Mouse (Mus musculus): ENCODE results near the gene Ezh2. TPM values are rescaled to one million over a fixed set of nuclear protein-coding genes. Genes with fewer than 3 reads are reported as not detected.
"Not testable (repeated sequence)": the region's sequence is repeated elsewhere in the genome, so short reads cannot be mapped to it uniquely, and the experiment has no call there.

Ezh2 gene
- total RNA-seq, 2 experiments from 2014 or later = 6.6 to 7.4 TPM

- H3K4me3 ChIP-seq = peak overlapping the region; percentile 94
- intact Hi-C loops (cut with DNase I) = loop anchor here (2.0 kb wide), 1 partner anchor 139 kb away; no protein-coding TSS in a partner anchor
- H3K27ac ChIP-seq = peak overlapping the region; percentile 95
- peak; percentile 75 for DNase-seq
- no peak for TF ChIP-seq CTCF (IDR thresholded peaks at IDR 0.05)
Observed at GRCm38 (mm10) chr6:47594141-47594835, 853 bp downstream of the Ezh2 start.

- TF ChIP-seq CTCF (IDR thresholded peaks at IDR 0.05) = no peak
Observed at GRCm38 (mm10) chr6:47593590-47593989, 1.6 kb downstream of the Ezh2 start.

GRCm38 (mm10) chr6:47587332-47587731 lies 7.8 kb downstream of the Ezh2 start:
- intact Hi-C loops (cut with DNase I); H3K4me3 ChIP-seq; H3K27ac ChIP-seq; DNase-seq: not testable (repeated sequence)

More at GRCm38 (mm10) chr6:47593590-47593989, 1.6 kb downstream of the Ezh2 start:
- H3K4me3 ChIP-seq = peak overlapping the region; percentile 94
- H3K27ac ChIP-seq = peak overlapping the region; percentile 95
- intact Hi-C loops (cut with DNase I) = no loop called here
- DNase-seq = no peak

GRCm38 (mm10) chr6:47572887-47573286 lies 22.3 kb downstream of the Ezh2 start:
- Histone ChIP-seq H3K27ac (no peak overlapping the region), H3K4me3 (no peak overlapping the region)
- TF ChIP-seq CTCF (IDR thresholded peaks at IDR 0.05) = no peak
- intact Hi-C loops (cut with DNase I) = no loop called here
- no peak for DNase-seq

- intact Hi-C loops (cut with DNase I) = no loop called here
- TF ChIP-seq CTCF (IDR thresholded peaks at IDR 0.05) = no peak
- no peak overlapping the region for H3K27ac ChIP-seq
- no peak overlapping the region for H3K4me3 ChIP-seq
- no peak for DNase-seq
Observed at GRCm38 (mm10) chr6:47565326-47566035, 29.7 kb downstream of the Ezh2 start.

- intact Hi-C loops (cut with DNase I) = no loop called here
- H3K4me3 ChIP-seq = no peak overlapping the region
- TF ChIP-seq CTCF (IDR thresholded peaks at IDR 0.05) = peak; percentile 49
- no peak overlapping the region for H3K27ac ChIP-seq
- no peak for DNase-seq
Observed at GRCm38 (mm10) chr6:47561426-47561825, 33.7 kb downstream of the Ezh2 start.

- Histone ChIP-seq H3K4me3 (no peak overlapping the region), H3K27ac (no peak overlapping the region)
- intact Hi-C loops (cut with DNase I) = no loop called here
- DNase-seq = no peak
- TF ChIP-seq CTCF (IDR thresholded peaks at IDR 0.05) = no peak
Observed at GRCm38 (mm10) chr6:47560846-47561245, 34.3 kb downstream of the Ezh2 start.

GRCm38 (mm10) chr6:47560407-47560806 lies 34.7 kb downstream of the Ezh2 start:
- no peak for TF ChIP-seq CTCF (IDR thresholded peaks at IDR 0.05)
- Histone ChIP-seq H3K27ac (no peak overlapping the region), H3K4me3 (no peak overlapping the region)
- no peak for DNase-seq
- intact Hi-C loops (cut with DNase I) = no loop called here

- Histone ChIP-seq H3K4me3 (no peak overlapping the region), H3K27ac (no peak overlapping the region)
- no peak for TF ChIP-seq CTCF (IDR thresholded peaks at IDR 0.05)
- intact Hi-C loops (cut with DNase I) = no loop called here
- no peak for DNase-seq
Observed at GRCm38 (mm10) chr6:47559287-47559686, 35.9 kb downstream of the Ezh2 start.

- TF ChIP-seq CTCF (IDR thresholded peaks at IDR 0.05) = no peak
- intact Hi-C loops (cut with DNase I) = no loop called here
- H3K4me3 ChIP-seq = no peak overlapping the region
- H3K27ac ChIP-seq = no peak overlapping the region
- no peak for DNase-seq
Observed at GRCm38 (mm10) chr6:47552280-47552679, 42.9 kb downstream of the Ezh2 start.

GRCm38 (mm10) chr6:47535333-47535732 lies 59.8 kb downstream of the Ezh2 start:
- no peak overlapping the region for H3K4me3 ChIP-seq
- DNase-seq = no peak
- TF ChIP-seq CTCF (IDR thresholded peaks at IDR 0.05) = no peak
- no peak overlapping the region for H3K27ac ChIP-seq
- intact Hi-C loops (cut with DNase I) = no loop called here

- no peak for TF ChIP-seq CTCF (IDR thresholded peaks at IDR 0.05)
Observed at GRCm38 (mm10) chr6:47532547-47532946, 62.6 kb downstream of the Ezh2 start.

GRCm38 (mm10) chr6:47527655-47528054 lies 67.5 kb downstream of the Ezh2 start:
- no peak for DNase-seq
- no peak overlapping the region for H3K4me3 ChIP-seq
- no peak for TF ChIP-seq CTCF (IDR thresholded peaks at IDR 0.05)
- intact Hi-C loops (cut with DNase I) = no loop called here
- H3K27ac ChIP-seq = no peak overlapping the region

More at GRCm38 (mm10) chr6:47532547-47532946, 62.6 kb downstream of the Ezh2 start:
- intact Hi-C loops (cut with DNase I) = no loop called here
- no peak for DNase-seq
- H3K4me3 ChIP-seq = no peak overlapping the region
- H3K27ac ChIP-seq = no peak overlapping the region
